Mouse (Mus musculus) intestine, embryonic 16.5 days (tissue): ENCODE measurements around the gene Gtf2h3. TPM values are rescaled to one million over a fixed set of nuclear protein-coding genes. Genes with fewer than 3 reads are reported as not detected.

Experiments used
- ATAC-seq: fragments of 200-750 bp; cut with Nextera tagmentation; 2 replicates; pipeline ENCODE4 v1.8.0; 2017; ENCODE audit warnings: moderate TSS enrichment, moderate library complexity
- H3K27ac ChIP-seq: fragments of 300-500 bp; sonication (generic); 2 replicates; pipeline ENCODE4 v1.5.1; 2014; ENCODE audit warnings: mild to moderate bottlenecking, low read length
- H3K27me3 ChIP-seq: fragments of 300-500 bp; sonication (generic); replicated peaks from 2 replicates; pipeline ENCODE4 v1.6.1; 2014; ENCODE audit warnings: low read length, control low read depth, mixed read lengths; ENCODE audit not compliant: control insufficient read depth, insufficient read depth
- H3K36me3 ChIP-seq: fragments of 300-500 bp; sonication (generic); 2 replicates; pipeline ENCODE4 v1.6.1; 2014; ENCODE audit warnings: low read length, control low read depth; ENCODE audit not compliant: control insufficient read depth, insufficient read depth
- H3K4me1 ChIP-seq: fragments of 300-500 bp; sonication (generic); 2 replicates; pipeline ENCODE4 v1.6.1; 2014; ENCODE audit warnings: low read length, control low read depth, mixed read lengths; ENCODE audit not compliant: control insufficient read depth, insufficient read depth
- H3K4me2 ChIP-seq: fragments of 300-500 bp; sonication (generic); 2 replicates; pipeline ENCODE4 v1.6.1; 2014; ENCODE audit warnings: low read depth, low read length, control low read depth
- H3K4me3 ChIP-seq: fragments of 300-500 bp; sonication (generic); 2 replicates; pipeline ENCODE4 v1.5.1; 2014; ENCODE audit warnings: mild to moderate bottlenecking, low read length
- H3K9ac ChIP-seq: fragments of 300-500 bp; sonication (generic); 2 replicates; pipeline ENCODE4 v1.6.1; 2014; ENCODE audit warnings: low read depth, low read length
- H3K9me3 ChIP-seq: fragments of 300-500 bp; sonication (generic); 2 replicates; pipeline ENCODE4 v1.6.1; 2016; ENCODE audit warnings: low read length, control low read depth; ENCODE audit not compliant: control insufficient read depth
- WGBS: fragments of 180-500 bp; shearing (Covaris S2); extraction: QIAGEN DNeasy Blood & Tissue Kit; methylation state at CpG from one replicate; pipeline ENCODE4 v1.1.7; 2014; 5-methylcytosine and 5-hydroxymethylcytosine counted together
- polyA plus RNA-seq: library from polyadenylated mRNA; unstranded; fragments of >200 nt; fragmentation: Nextera tagmentation; extraction: Ambion mirVana; gene quantifications from 2 replicates; pipeline ENCODE4 v1.2.1, GENCODE M21; 2015

Gtf2h3 gene
- polyA plus RNA-seq, result 51.2 and 52.2 TPM in 2 replicates

GRCm38 (mm10) chr5:124578633-124579317 lies at the start of gene Gtf2h3, which contains the start of gene Eif2b1:
Gtf2h3 (plus strand) TSS chr5:124579140.
Eif2b1 (minus strand) TSS chr5:124579131.
- H3K9ac ChIP-seq, result peak within 1 kb of the TSS; percentile 76
- peak within 1 kb of the TSS; percentile 87 for H3K4me2 ChIP-seq
- ATAC-seq, result peak; percentile 93
- H3K36me3 ChIP-seq, result peaks cover 1% of the 10 kb centered on the region; the same call in 1 of the 2 replicates
- peak within 1 kb of the TSS; percentile 78 for H3K4me3 ChIP-seq
- H3K27ac ChIP-seq, result 0 out of 2 replicates have a peak within 1 kb of the TSS, but pooled peaks have one; percentile 31
- peaks cover 6% of the 10 kb centered on the region; the same call in 1 of the 2 replicates for H3K4me1 ChIP-seq
- WGBS, result under 1% methylated on average over 51 of the region's 51 CpGs
- no peaks in the 10 kb centered on the region for H3K9me3 ChIP-seq
- H3K27me3 ChIP-seq, result no peaks in the 10 kb centered on the region

GRCm38 (mm10) chr5:124529191-124529651 lies 49.7 kb upstream of the Gtf2h3 start:
- Histone ChIP-seq H3K9ac (peak overlapping the region; percentile 56), H3K4me3 (peak overlapping the region; percentile 79), H3K4me1 (peaks cover 15% of the 10 kb centered on the region), H3K36me3 (no peaks in the 10 kb centered on the region), H3K9me3 (no peaks in the 10 kb centered on the region), H3K27ac (0 out of 2 replicates have a peak overlapping the region, but pooled peaks have one; percentile 5), H3K27me3 (no peaks in the 10 kb centered on the region), H3K4me2 (peak overlapping the region; percentile 85)
- no peak for ATAC-seq
- WGBS, result 31% methylated on average over 8 of the region's 8 CpGs

- Histone ChIP-seq H3K27ac (no peak overlapping the region; the same call in 1 of the 2 replicates), H3K36me3 (no peaks in the 10 kb centered on the region), H3K4me2 (peak overlapping the region; percentile 85), H3K4me1 (peaks cover 15% of the 10 kb centered on the region), H3K9me3 (no peaks in the 10 kb centered on the region), H3K27me3 (no peaks in the 10 kb centered on the region), H3K4me3 (peak overlapping the region; percentile 79), H3K9ac (peak overlapping the region; percentile 82)
- ATAC-seq, result no peak
- WGBS, result 45% methylated on average over 8 of the region's 8 CpGs
Observed at GRCm38 (mm10) chr5:124529697-124530096, 49.2 kb upstream of the Gtf2h3 start.

GRCm38 (mm10) chr5:124530655-124531582 lies 48.0 kb upstream of the Gtf2h3 start, which contains the start of gene Rilpl1:
Rilpl1 (minus strand) TSS chr5:124531391.
- Histone ChIP-seq H3K27me3 (no peaks in the 10 kb centered on the region), H3K36me3 (no peaks in the 10 kb centered on the region), H3K9me3 (no peaks in the 10 kb centered on the region), H3K9ac (peak within 1 kb of the TSS; percentile 82), H3K4me3 (peak within 1 kb of the TSS; percentile 79), H3K27ac (peak within 1 kb of the TSS; percentile 83), H3K4me2 (peak within 1 kb of the TSS; percentile 85), H3K4me1 (peaks cover 15% of the 10 kb centered on the region)
- WGBS, result under 1% methylated on average over 71 of the region's 96 CpGs
- peak; percentile 84 for ATAC-seq

- peak overlapping the region; percentile 82 for H3K9ac ChIP-seq
- peak overlapping the region; percentile 85 for H3K4me2 ChIP-seq
- H3K36me3 ChIP-seq, result no peaks in the 10 kb centered on the region
- 17% methylated on average over 14 of the region's 14 CpGs for WGBS
- peak overlapping the region; percentile 79 for H3K4me3 ChIP-seq
- H3K9me3 ChIP-seq, result no peaks in the 10 kb centered on the region
- peaks cover 16% of the 10 kb centered on the region for H3K4me1 ChIP-seq
- peak overlapping the region; percentile 83 for H3K27ac ChIP-seq
- no peaks in the 10 kb centered on the region for H3K27me3 ChIP-seq
- peak; percentile 46 for ATAC-seq
Observed at GRCm38 (mm10) chr5:124531583-124531930, 47.4 kb upstream of the Gtf2h3 start.

GRCm38 (mm10) chr5:124532451-124532850 lies 46.5 kb upstream of the Gtf2h3 start:
- Histone ChIP-seq H3K27me3 (no peaks in the 10 kb centered on the region), H3K9ac (0 out of 2 replicates have a peak overlapping the region, but pooled peaks have one; percentile 48), H3K4me3 (no peak overlapping the region), H3K9me3 (no peaks in the 10 kb centered on the region), H3K4me1 (peaks cover 21% of the 10 kb centered on the region), H3K36me3 (no peaks in the 10 kb centered on the region), H3K4me2 (no peak overlapping the region), H3K27ac (peak overlapping the region; percentile 50; the same call in 1 of the 2 replicates)
- WGBS, result 26% methylated on average over 7 of the region's 7 CpGs
- no peak for ATAC-seq

- Histone ChIP-seq H3K9me3 (no peaks in the 10 kb centered on the region), H3K27ac (no peak overlapping the region), H3K36me3 (no peaks in the 10 kb centered on the region), H3K4me1 (peaks cover 13% of the 10 kb centered on the region), H3K4me3 (no peak overlapping the region), H3K9ac (no peak overlapping the region), H3K4me2 (no peak overlapping the region), H3K27me3 (no peaks in the 10 kb centered on the region)
- no peak for ATAC-seq
- WGBS, result 59% methylated on average over 5 of the region's 5 CpGs
Observed at GRCm38 (mm10) chr5:124535016-124535415, 43.9 kb upstream of the Gtf2h3 start.

- Histone ChIP-seq H3K9me3 (no peaks in the 10 kb centered on the region), H3K27ac (peak overlapping the region; percentile 45; the same call in 1 of the 2 replicates), H3K4me2 (peak overlapping the region; percentile 53), H3K9ac (peak overlapping the region; percentile 62), H3K4me1 (peaks cover 9% of the 10 kb centered on the region), H3K36me3 (no peaks in the 10 kb centered on the region), H3K4me3 (peak overlapping the region; percentile 25), H3K27me3 (no peaks in the 10 kb centered on the region)
- 7% methylated on average over 17 of the region's 17 CpGs for WGBS
- no peak for ATAC-seq
Observed at GRCm38 (mm10) chr5:124536776-124537175, 42.2 kb upstream of the Gtf2h3 start.
